Mouse (Mus musculus): ENCODE results near the gene Dgkq. TPM values are rescaled to one million over a fixed set of nuclear protein-coding genes. Genes with fewer than 3 reads are reported as not detected.

Dgkq gene
- polyA plus RNA-seq, 1 experiment, result 0.08 TPM

DNA sequence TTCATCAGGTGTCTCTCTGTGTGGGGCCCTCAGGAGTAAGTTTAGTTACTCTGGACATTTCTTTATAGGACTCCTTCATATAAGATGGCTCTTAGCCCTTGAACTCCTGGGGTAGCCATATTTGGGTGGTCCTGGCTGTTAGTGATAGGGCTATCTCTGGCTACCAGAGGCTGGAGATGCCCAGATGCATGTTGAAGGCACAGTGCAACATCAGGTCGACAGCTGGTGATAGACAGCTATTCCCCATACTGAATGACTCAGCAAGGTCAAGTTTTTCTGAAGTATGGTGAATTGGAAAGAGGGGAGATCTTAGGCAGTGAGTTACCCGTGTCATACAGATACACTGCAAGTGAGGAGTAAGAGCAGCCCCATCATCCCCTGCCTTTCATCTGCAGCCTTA, 38.3 kb upstream of the Dgkq start:
- TF ChIP-seq GATA1 (IDR thresholded peaks at IDR 0.05; ENCODE audit: low read length), result no peak
- no peak for TF ChIP-seq TAL1 (IDR thresholded peaks at IDR 0.05; ENCODE audit: low read length)
- peaks cover 16% of the 10 kb centered on the region for H3K4me1 ChIP-seq (ENCODE audit: control insufficient read depth)
- no peak overlapping the region for H3K4me3 ChIP-seq (replicated peaks)
- H3K36me3 ChIP-seq (ENCODE audit: control insufficient read depth), result peaks cover 47% of the 10 kb centered on the region
- H3K27me3 ChIP-seq (ENCODE audit: control insufficient read depth), result no peaks in the 10 kb centered on the region
- H3K9me3 ChIP-seq (ENCODE audit: control insufficient read depth, low read length), result no peaks in the 10 kb centered on the region

DNA sequence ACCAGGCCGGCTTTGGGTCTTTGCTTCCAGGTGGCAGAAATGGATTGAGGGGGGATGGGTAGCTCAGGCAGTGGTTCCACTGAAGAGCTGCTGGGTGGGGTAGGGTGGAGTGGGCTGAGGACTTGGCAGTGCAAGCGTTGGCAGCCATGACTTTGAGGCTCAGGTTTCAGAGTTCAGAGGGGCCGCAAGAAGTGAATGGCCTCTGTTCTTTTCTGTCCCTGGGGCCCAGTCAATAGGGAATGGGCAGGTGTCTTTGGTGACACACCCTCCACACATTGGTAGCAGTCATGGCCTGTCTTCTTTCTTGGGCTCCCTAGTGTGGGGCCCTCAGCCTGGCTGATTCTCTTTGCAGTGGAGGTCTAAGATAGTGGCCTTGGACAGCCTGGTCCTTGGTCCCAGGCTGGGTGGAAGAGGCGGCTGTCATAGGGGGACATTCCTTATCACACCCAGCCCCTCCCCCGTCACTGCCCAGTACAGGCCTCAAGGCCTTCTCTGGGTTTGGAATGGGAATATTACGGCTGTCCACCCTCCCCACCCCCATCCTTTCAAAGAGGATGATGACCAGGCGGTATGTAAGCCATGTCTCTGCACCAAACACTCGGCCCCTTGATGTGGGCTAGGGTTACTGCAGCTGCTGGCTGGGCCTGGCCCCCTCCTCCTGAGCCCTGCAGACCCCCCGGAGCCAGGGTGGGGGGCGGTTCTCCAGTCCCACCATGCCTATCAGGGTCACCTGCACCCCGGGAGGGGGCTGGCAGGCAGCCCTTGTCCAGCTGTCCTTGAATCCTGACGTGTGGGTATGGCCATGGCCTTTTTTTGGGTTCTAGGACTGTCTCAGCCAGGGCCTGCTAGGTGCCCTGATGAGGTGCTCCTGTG, 34.5 kb upstream of the Dgkq start:
- Histone ChIP-seq H3K36me3 (ENCODE audit: control insufficient read depth) (peaks cover 56% of the 10 kb centered on the region), H3K9me3 (ENCODE audit: control insufficient read depth, low read length) (no peaks in the 10 kb centered on the region), H3K27me3 (ENCODE audit: control insufficient read depth) (no peaks in the 10 kb centered on the region), H3K4me3 (replicated peaks) (no peak overlapping the region), H3K4me1 (ENCODE audit: control insufficient read depth) (peaks cover 16% of the 10 kb centered on the region)
- TF ChIP-seq GATA1 (IDR thresholded peaks at IDR 0.05; ENCODE audit: low read length), result no peak
- no peak for TF ChIP-seq TAL1 (IDR thresholded peaks at IDR 0.05; ENCODE audit: low read length)

DNA sequence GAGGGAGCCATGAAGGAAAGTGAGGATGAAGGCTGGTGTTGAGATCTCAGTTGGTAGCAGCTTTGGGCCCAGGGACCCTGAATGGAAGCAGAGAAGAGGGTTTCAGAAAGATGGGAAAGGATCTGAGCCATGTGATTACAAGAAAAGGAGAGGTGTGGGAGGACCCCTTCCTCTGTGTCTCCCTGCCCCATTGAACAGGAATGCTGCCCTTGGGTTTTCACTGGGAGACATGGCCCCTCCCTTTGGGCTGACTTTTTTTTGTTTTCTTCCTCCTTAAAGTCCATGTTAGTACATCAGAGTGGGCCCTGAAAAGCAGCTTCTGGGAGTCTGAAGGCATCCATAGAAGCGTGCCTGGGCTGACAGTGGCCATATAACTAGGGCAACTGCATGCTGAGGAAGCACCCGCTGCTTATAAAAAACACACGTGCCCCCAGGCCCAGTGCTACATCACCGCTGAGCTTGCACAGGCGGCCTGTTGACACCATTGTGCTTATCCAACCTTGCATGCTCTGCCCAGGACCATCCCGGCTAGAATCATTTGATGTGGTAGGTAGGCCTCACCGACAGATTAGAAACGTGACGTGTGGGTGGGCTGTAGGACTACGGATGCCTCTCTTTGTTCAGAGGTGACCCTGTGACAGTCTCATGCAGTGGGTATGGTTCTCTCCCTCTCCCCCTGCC, 32.0 kb upstream of the Dgkq start:
- Histone ChIP-seq H3K4me1 (ENCODE audit: control insufficient read depth) (peaks cover 15% of the 10 kb centered on the region; the same call in 1 of the 2 replicates), H3K9me3 (ENCODE audit: control insufficient read depth, low read length) (no peaks in the 10 kb centered on the region), H3K36me3 (ENCODE audit: control insufficient read depth) (peaks cover 44% of the 10 kb centered on the region), H3K4me3 (replicated peaks) (no peak overlapping the region), H3K27me3 (ENCODE audit: control insufficient read depth) (no peaks in the 10 kb centered on the region)
- TF ChIP-seq GATA1 (IDR thresholded peaks at IDR 0.05; ENCODE audit: low read length) (no peak), TAL1 (IDR thresholded peaks at IDR 0.05; ENCODE audit: low read length) (no peak)

DNA sequence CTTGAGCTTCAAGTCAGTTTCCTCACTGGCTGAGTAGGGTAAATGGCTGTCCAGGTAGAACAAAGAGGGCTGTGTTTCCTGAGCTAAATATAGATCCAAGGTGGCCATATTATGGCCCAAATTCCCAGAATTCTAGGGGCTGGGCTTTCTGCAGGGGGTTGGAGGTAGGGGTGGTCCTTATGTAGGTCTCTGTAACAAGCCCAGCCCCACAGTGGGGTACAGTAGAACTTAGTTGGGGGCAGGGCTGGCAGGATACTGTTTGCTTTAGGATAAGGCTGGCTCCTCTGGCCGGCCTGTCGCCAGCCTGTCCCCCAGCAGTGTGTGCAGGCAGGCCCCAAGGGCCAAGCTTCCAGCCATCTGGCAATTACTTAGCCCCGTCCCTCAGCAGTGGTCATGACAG, 30.9 kb upstream of the Dgkq start:
- H3K4me3 ChIP-seq (replicated peaks), result no peak overlapping the region
- H3K9me3 ChIP-seq (ENCODE audit: control insufficient read depth, low read length), result no peaks in the 10 kb centered on the region
- TF ChIP-seq GATA1 (IDR thresholded peaks at IDR 0.05; ENCODE audit: low read length) (no peak), TAL1 (IDR thresholded peaks at IDR 0.05; ENCODE audit: low read length) (no peak)
- peaks cover 26% of the 10 kb centered on the region for H3K4me1 ChIP-seq (ENCODE audit: control insufficient read depth)
- peaks cover 36% of the 10 kb centered on the region for H3K36me3 ChIP-seq (ENCODE audit: control insufficient read depth)
- H3K27me3 ChIP-seq (ENCODE audit: control insufficient read depth), result no peaks in the 10 kb centered on the region

DNA sequence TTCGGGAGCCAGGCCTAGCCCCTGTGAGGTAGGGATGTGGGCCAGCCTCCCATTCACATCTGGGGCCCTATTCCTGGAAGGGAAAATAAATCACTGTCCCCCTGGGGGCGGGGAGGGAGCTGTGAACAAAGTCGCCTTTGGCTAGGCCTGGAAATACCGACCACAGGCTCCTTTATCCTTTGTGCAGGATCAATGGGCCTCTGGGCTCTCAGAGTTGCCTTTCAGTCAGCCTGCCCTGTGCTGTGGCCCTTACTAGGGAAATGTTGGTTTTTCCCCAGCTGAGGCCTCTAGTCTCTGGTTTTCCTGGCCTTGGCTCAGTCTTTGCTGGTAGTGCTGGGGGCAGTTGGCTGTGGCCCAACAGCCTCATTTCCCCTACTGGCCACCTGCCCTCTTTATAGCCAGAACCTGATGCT, 27.9 kb upstream of the Dgkq start:
- no peaks in the 10 kb centered on the region; the same call in 1 of the 2 replicates for H3K27me3 ChIP-seq (ENCODE audit: control insufficient read depth)
- TF ChIP-seq GATA1 (IDR thresholded peaks at IDR 0.05; ENCODE audit: low read length) (no peak), TAL1 (IDR thresholded peaks at IDR 0.05; ENCODE audit: low read length) (no peak)
- peaks cover 10% of the 10 kb centered on the region for H3K36me3 ChIP-seq (ENCODE audit: control insufficient read depth)
- no peaks in the 10 kb centered on the region for H3K9me3 ChIP-seq (ENCODE audit: control insufficient read depth, low read length)
- no peak overlapping the region for H3K4me3 ChIP-seq (replicated peaks)
- H3K4me1 ChIP-seq (ENCODE audit: control insufficient read depth), result peaks cover 42% of the 10 kb centered on the region

DNA sequence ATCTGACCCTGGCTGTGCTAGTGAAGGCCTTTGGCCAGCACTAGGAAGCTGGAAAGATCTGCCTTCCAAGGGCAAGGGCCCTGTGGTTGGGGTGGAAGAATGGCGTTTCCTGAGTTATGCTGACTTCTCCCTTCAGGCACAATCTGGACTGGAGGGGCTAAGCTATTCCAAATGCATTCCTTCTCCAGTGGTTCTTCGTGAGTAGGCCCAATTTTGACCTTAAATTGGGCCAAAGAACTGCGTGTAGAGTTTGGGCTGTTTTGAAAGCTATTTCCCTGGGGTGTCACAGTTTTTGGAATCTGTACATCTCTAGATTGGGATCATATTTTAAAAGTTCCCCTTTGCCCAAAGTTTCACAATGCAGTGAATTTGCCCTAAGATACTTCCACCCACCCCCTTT, 27.1 kb upstream of the Dgkq start:
- Histone ChIP-seq H3K4me1 (ENCODE audit: control insufficient read depth) (peaks cover 50% of the 10 kb centered on the region), H3K9me3 (ENCODE audit: control insufficient read depth, low read length) (no peaks in the 10 kb centered on the region), H3K27me3 (ENCODE audit: control insufficient read depth) (no peaks in the 10 kb centered on the region; the same call in 1 of the 2 replicates), H3K36me3 (ENCODE audit: control insufficient read depth) (peaks cover 7% of the 10 kb centered on the region), H3K4me3 (replicated peaks) (no peak overlapping the region)
- no peak for TF ChIP-seq GATA1 (IDR thresholded peaks at IDR 0.05; ENCODE audit: low read length)

DNA sequence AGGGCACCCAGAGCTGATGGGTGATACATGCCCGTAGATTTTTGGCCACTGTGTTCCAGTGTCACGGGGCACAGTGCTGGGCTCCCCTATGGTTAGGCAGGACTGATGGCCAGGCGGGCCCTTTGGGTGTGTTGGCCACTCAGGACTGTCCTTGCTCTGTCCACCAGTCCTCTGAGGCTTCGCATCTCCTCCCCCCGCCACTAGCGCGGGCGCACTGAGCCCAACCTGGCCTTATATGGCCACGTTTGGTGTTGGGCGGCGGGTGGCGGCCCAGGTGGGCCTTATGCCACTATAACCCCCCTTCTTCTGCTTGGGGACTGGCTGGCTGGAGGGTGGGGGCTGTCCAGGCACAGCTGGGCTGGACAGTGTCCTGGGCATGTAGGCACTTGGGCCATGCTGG, 26.4 kb upstream of the Dgkq start:
- Histone ChIP-seq H3K27me3 (ENCODE audit: control insufficient read depth) (no peaks in the 10 kb centered on the region; the same call in 1 of the 2 replicates), H3K4me3 (replicated peaks) (no peak overlapping the region), H3K4me1 (ENCODE audit: control insufficient read depth) (peaks cover 54% of the 10 kb centered on the region), H3K36me3 (ENCODE audit: control insufficient read depth) (peaks cover 6% of the 10 kb centered on the region), H3K9me3 (ENCODE audit: control insufficient read depth, low read length) (no peaks in the 10 kb centered on the region)
- TF ChIP-seq GATA1 (IDR thresholded peaks at IDR 0.05; ENCODE audit: low read length), result no peak
- TF ChIP-seq TAL1 (IDR thresholded peaks at IDR 0.05; ENCODE audit: low read length), result no peak

DNA sequence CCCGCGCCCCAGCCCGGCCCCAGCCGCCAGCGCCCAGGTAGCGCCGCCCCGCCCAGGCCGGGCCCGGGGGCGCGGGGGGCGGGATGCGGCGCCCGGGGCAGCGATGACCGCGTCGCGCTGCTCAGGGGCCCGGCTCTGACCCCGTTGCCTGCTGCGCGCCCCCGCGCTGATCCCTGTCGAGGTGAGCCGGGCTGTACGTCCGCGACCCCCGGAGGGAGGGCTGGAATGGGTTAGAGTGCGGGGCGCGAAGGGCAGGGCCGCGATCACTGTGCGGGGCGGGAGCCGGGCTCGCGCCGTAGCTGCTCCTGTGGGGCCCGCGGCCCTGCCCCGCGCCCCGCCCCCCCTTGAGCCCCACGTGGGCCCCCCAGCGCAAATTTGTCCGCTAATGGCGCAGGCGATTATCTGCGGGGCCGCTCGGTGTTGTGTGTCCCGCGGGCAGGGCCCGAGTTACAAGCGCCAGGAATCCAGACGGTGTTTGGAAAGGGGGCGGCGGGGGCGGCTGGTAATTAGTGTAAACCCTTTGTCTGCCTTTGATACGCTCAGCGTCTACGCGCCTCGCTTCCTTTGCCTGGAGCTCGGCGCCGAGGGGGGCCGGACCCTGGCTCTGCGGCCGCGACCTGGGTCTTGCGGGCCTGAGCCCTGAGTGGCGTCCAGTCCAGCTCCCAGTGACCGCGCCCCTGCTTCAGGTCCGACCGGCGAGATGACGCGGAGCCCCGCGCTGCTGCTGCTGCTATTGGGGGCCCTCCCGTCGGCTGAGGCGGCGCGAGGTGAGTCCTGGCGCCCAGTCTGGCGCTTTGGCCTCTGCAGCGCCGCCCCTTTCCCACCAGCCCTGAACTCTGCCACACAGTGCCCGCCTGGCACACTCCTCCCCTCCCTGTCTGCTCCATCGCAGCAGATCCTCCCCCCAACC, 25.1 kb upstream of the Dgkq start:
- Histone ChIP-seq H3K4me1 (ENCODE audit: control insufficient read depth) (peaks cover 54% of the 10 kb centered on the region), H3K36me3 (ENCODE audit: control insufficient read depth) (peaks cover 6% of the 10 kb centered on the region), H3K4me3 (replicated peaks) (peak overlapping the region; percentile 82), H3K9me3 (ENCODE audit: control insufficient read depth, low read length) (no peaks in the 10 kb centered on the region), H3K27me3 (ENCODE audit: control insufficient read depth) (no peaks in the 10 kb centered on the region; the same call in 1 of the 2 replicates)
- no peak for TF ChIP-seq TAL1 (IDR thresholded peaks at IDR 0.05; ENCODE audit: low read length)
- no peak for TF ChIP-seq GATA1 (IDR thresholded peaks at IDR 0.05; ENCODE audit: low read length)
